Mouse (Mus musculus) megakaryocyte-erythroid progenitor cell, adult 5-6 weeks (primary cell): ENCODE results near the gene Gm11077. TPM values are rescaled to one million over a fixed set of nuclear protein-coding genes. Genes with fewer than 3 reads are reported as not detected.

Source experiments
- total RNA-seq, 2 experiments: library from RNA; stranded (forward) in 1 of 2; stranded (reverse) in 1 of 2; fragments of 200-1000, 215-1000 nt in 1 of 2; fragments of >200 nt in 1 of 2; fragmentation: Nextera tagmentation in 1 of 2; gene quantifications; 2 replicates each; pipeline ENCODE4 v1.2.3; 2014 to 2017

Gm11077 gene
- total RNA-seq, 2 experiments from 2014 or later: not detected

Other genes with a start within 250 kb of the Gm11077 start
- 41.5 and 55.5 TPM in 2 replicates for gene Aebp2, start 106.6 kb upstream of the Gm11077 start, total RNA-seq (2014; fragmentation: Nextera tagmentation)
- gene Aebp2, start 106.6 kb upstream of the Gm11077 start, total RNA-seq (2017): 70.7 and 71.0 TPM in 2 replicates